Mouse (Mus musculus) liver, embryonic 13.5 days (tissue): Measurements from ENCODE around the gene AW549877. TPM values are rescaled to one million over a fixed set of nuclear protein-coding genes. Genes with fewer than 3 reads are reported as not detected.

Experiments
- ATAC-seq: fragments of 200-750 bp; cut with Nextera tagmentation; 2 replicates; pipeline ENCODE4 v1.8.0; 2017; ENCODE audit warnings: low read depth, mild to moderate bottlenecking, moderate number of reproducible peaks, moderate library complexity
- DNase-seq: peaks from one replicate; pipeline ENCODE4 v3.0.0; 2022
- H3K27ac ChIP-seq: fragments of 300-500 bp; sonication (generic); 2 replicates; pipeline ENCODE4 v1.5.1; 2015; ENCODE audit warnings: moderate library complexity, mild to moderate bottlenecking, inconsistent platforms
- H3K27me3 ChIP-seq: fragments of 300-500 bp; sonication (generic); 2 replicates; pipeline ENCODE4 v1.6.1; 2015; ENCODE audit warnings: mild to moderate bottlenecking, inconsistent platforms
- H3K36me3 ChIP-seq: fragments of 300-500 bp; sonication (generic); 2 replicates; pipeline ENCODE4 v1.6.1; 2015; ENCODE audit warnings: mild to moderate bottlenecking, inconsistent platforms
- H3K4me1 ChIP-seq: fragments of 300-500 bp; sonication (generic); replicated peaks from 2 replicates; pipeline ENCODE4 v1.6.1; 2015; ENCODE audit warnings: inconsistent platforms
- H3K4me2 ChIP-seq: fragments of 300-500 bp; sonication (generic); 2 replicates; pipeline ENCODE4 v1.6.1; 2015; ENCODE audit warnings: inconsistent platforms, mild to moderate bottlenecking, moderate library complexity
- H3K4me3 ChIP-seq: fragments of 300-500 bp; sonication (generic); replicated peaks from 2 replicates; pipeline ENCODE4 v1.5.1; 2015; ENCODE audit warnings: mild to moderate bottlenecking, inconsistent platforms
- H3K9ac ChIP-seq: fragments of 300-500 bp; sonication (generic); 2 replicates; pipeline ENCODE4 v1.6.1; 2015; ENCODE audit warnings: mild to moderate bottlenecking, inconsistent platforms
- H3K9me3 ChIP-seq: fragments of 300-500 bp; sonication (generic); replicated peaks from 2 replicates; pipeline ENCODE4 v1.6.1; 2016; ENCODE audit warnings: inconsistent platforms
- WGBS: fragments of 180-500 bp; shearing (Covaris S2); methylation state at CpG from one replicate; pipeline ENCODE4 v1.1.7; 2015; ENCODE audit not compliant: insufficient replicate concordance; 5-methylcytosine and 5-hydroxymethylcytosine counted together
- polyA plus RNA-seq: library from polyadenylated mRNA; unstranded; fragments of >200 nt; fragmentation: Nextera tagmentation; extraction: Ambion mirVana; gene quantifications from 2 replicates; pipeline ENCODE4 v1.2.1, GENCODE M21; 2015

The AW549877 gene
- polyA plus RNA-seq, 1 experiment from 2014 or later: 4.8 TPM

- Histone ChIP-seq H3K4me2 (no peak overlapping the region), H3K4me1 (peaks cover 14% of the 10 kb centered on the region), H3K4me3 (no peak overlapping the region), H3K9ac (no peak overlapping the region), H3K9me3 (no peaks in the 10 kb centered on the region), H3K27ac (no peak overlapping the region), H3K27me3 (peaks cover 9% of the 10 kb centered on the region; the same call in 1 of the 2 replicates), H3K36me3 (no peaks in the 10 kb centered on the region)
- ATAC-seq: no peak
- WGBS: 73% methylated on average over 13 of the region's 13 CpGs
- no peak for DNase-seq
Observed at GRCm38 (mm10) chr15:4024726-4025507, 29.4 kb upstream of the AW549877 start.

GRCm38 (mm10) chr15:4023747-4024146 lies 28.2 kb upstream of the AW549877 start:
- no peaks in the 10 kb centered on the region for H3K9me3 ChIP-seq
- no peaks in the 10 kb centered on the region for H3K36me3 ChIP-seq
- H3K9ac ChIP-seq: no peak overlapping the region
- H3K4me3 ChIP-seq: no peak overlapping the region
- peaks cover 14% of the 10 kb centered on the region for H3K4me1 ChIP-seq
- H3K4me2 ChIP-seq: no peak overlapping the region
- ATAC-seq (no peak), DNase-seq (no peak)
- no peak overlapping the region for H3K27ac ChIP-seq
- peaks cover 9% of the 10 kb centered on the region; the same call in 1 of the 2 replicates for H3K27me3 ChIP-seq
- 77% methylated on average over 2 of the region's 2 CpGs for WGBS

GRCm38 (mm10) chr15:4020711-4021110 lies 25.2 kb upstream of the AW549877 start:
- H3K9ac ChIP-seq: no peak overlapping the region
- 71% methylated on average over 4 of the region's 4 CpGs for WGBS
- ATAC-seq (no peak), DNase-seq (no peak)
- no peaks in the 10 kb centered on the region for H3K27me3 ChIP-seq
- no peaks in the 10 kb centered on the region; the same call in 1 of the 2 replicates for H3K4me1 ChIP-seq
- no peaks in the 10 kb centered on the region for H3K36me3 ChIP-seq
- no peak overlapping the region for H3K4me3 ChIP-seq
- H3K27ac ChIP-seq: no peak overlapping the region
- no peak overlapping the region for H3K4me2 ChIP-seq
- no peaks in the 10 kb centered on the region for H3K9me3 ChIP-seq

GRCm38 (mm10) chr15:4013873-4014272 lies 18.3 kb upstream of the AW549877 start:
- Histone ChIP-seq H3K9ac (no peak overlapping the region), H3K9me3 (no peaks in the 10 kb centered on the region), H3K4me1 (no peaks in the 10 kb centered on the region), H3K27me3 (no peaks in the 10 kb centered on the region), H3K4me2 (no peak overlapping the region), H3K4me3 (no peak overlapping the region), H3K36me3 (no peaks in the 10 kb centered on the region), H3K27ac (no peak overlapping the region)
- DNase-seq (no peak), ATAC-seq (no peak)
- WGBS: 60% methylated on average over 2 of the region's 2 CpGs

GRCm38 (mm10) chr15:4000536-4000935 lies 5.0 kb upstream of the AW549877 start:
- no peak for ATAC-seq
- Histone ChIP-seq H3K27ac (no peak overlapping the region), H3K4me3 (no peak overlapping the region), H3K36me3 (no peaks in the 10 kb centered on the region), H3K4me1 (peaks cover 9% of the 10 kb centered on the region), H3K9ac (no peak overlapping the region), H3K9me3 (peaks cover 3% of the 10 kb centered on the region; the same call in 1 of the 2 replicates), H3K4me2 (no peak overlapping the region), H3K27me3 (no peaks in the 10 kb centered on the region)
- DNase-seq: no peak
- 47% methylated on average over 2 of the region's 2 CpGs for WGBS

GRCm38 (mm10) chr15:3999144-3999543 lies 3.6 kb upstream of the AW549877 start:
- Histone ChIP-seq H3K36me3 (no peaks in the 10 kb centered on the region), H3K9ac (no peak overlapping the region), H3K4me3 (no peak overlapping the region), H3K4me2 (no peak overlapping the region), H3K9me3 (no peaks in the 10 kb centered on the region), H3K4me1 (peaks cover 16% of the 10 kb centered on the region), H3K27me3 (no peaks in the 10 kb centered on the region), H3K27ac (no peak overlapping the region)
- no peak for ATAC-seq
- no peak for DNase-seq
- WGBS: 57% methylated on average over 2 of the region's 2 CpGs

- Histone ChIP-seq H3K9me3 (no peaks in the 10 kb centered on the region), H3K9ac (peak overlapping the region; percentile 73), H3K36me3 (peaks cover 7% of the 10 kb centered on the region), H3K27ac (peak overlapping the region; percentile 75), H3K4me2 (peak overlapping the region; percentile 74), H3K27me3 (no peaks in the 10 kb centered on the region), H3K4me1 (peaks cover 20% of the 10 kb centered on the region), H3K4me3 (peak overlapping the region; percentile 85)
- DNase-seq (no peak), ATAC-seq (no peak)
- 22% methylated on average over 14 of the region's 14 CpGs for WGBS
Observed at GRCm38 (mm10) chr15:3996267-3997010, 895 bp upstream of the AW549877 start.

GRCm38 (mm10) chr15:3994852-3995447 lies 594 bp downstream of the AW549877 start:
- Histone ChIP-seq H3K9ac (peak overlapping the region; percentile 85), H3K9me3 (no peaks in the 10 kb centered on the region), H3K27me3 (no peaks in the 10 kb centered on the region), H3K36me3 (peaks cover 16% of the 10 kb centered on the region), H3K27ac (peak overlapping the region; percentile 90), H3K4me3 (peak overlapping the region; percentile 85), H3K4me2 (peak overlapping the region; percentile 74), H3K4me1 (peaks cover 20% of the 10 kb centered on the region)
- no peak for ATAC-seq
- 20% methylated on average over 14 of the region's 14 CpGs for WGBS
- DNase-seq: no peak

GRCm38 (mm10) chr15:3987981-3988380 lies 7.6 kb downstream of the AW549877 start:
- H3K36me3 ChIP-seq: peaks cover 52% of the 10 kb centered on the region
- no peak overlapping the region for H3K9ac ChIP-seq
- no peak for DNase-seq

GRCm38 (mm10) chr15:3984876-3985275 lies 10.7 kb downstream of the AW549877 start:
- Histone ChIP-seq H3K9ac (no peak overlapping the region), H3K4me1 (peaks cover 3% of the 10 kb centered on the region), H3K27ac (no peak overlapping the region), H3K4me3 (no peak overlapping the region), H3K9me3 (no peaks in the 10 kb centered on the region), H3K36me3 (peaks cover 39% of the 10 kb centered on the region), H3K4me2 (no peak overlapping the region), H3K27me3 (no peaks in the 10 kb centered on the region)
- WGBS: 70% methylated on average over 2 of the region's 2 CpGs
- DNase-seq: no peak
- no peak for ATAC-seq

More at GRCm38 (mm10) chr15:3987981-3988380, 7.6 kb downstream of the AW549877 start:
- Histone ChIP-seq H3K4me2 (no peak overlapping the region), H3K27me3 (no peaks in the 10 kb centered on the region), H3K4me3 (no peak overlapping the region), H3K4me1 (no peaks in the 10 kb centered on the region), H3K27ac (no peak overlapping the region), H3K9me3 (no peaks in the 10 kb centered on the region)
- 51% methylated on average over 2 of the region's 2 CpGs for WGBS
- ATAC-seq: no peak

- Histone ChIP-seq H3K4me3 (no peak overlapping the region), H3K4me1 (peaks cover 9% of the 10 kb centered on the region), H3K27ac (no peak overlapping the region), H3K4me2 (no peak overlapping the region), H3K9me3 (no peaks in the 10 kb centered on the region), H3K9ac (no peak overlapping the region), H3K27me3 (no peaks in the 10 kb centered on the region), H3K36me3 (peaks cover 28% of the 10 kb centered on the region)
- WGBS: 76% methylated on average over 5 of the region's 5 CpGs
- ATAC-seq: no peak
- DNase-seq: no peak
Observed at GRCm38 (mm10) chr15:3982732-3983131, 12.8 kb downstream of the AW549877 start.
